Mouse (Mus musculus) midbrain, embryonic 16.5 days (tissue): ENCODE results near the gene Ltbr. TPM values are rescaled to one million over a fixed set of nuclear protein-coding genes. Genes with fewer than 3 reads are reported as not detected.

Source experiments
- ATAC-seq: fragments of 200-750 bp; cut with Nextera tagmentation; 2 replicates; pipeline ENCODE4 v1.8.0; 2017; ENCODE audit warnings: moderate TSS enrichment
- H3K27ac ChIP-seq: fragments of 300-500 bp; sonication (generic); 2 replicates; pipeline ENCODE4 v1.5.1; 2014; ENCODE audit warnings: mild to moderate bottlenecking, low read length, mixed read lengths
- H3K27me3 ChIP-seq: fragments of 300-500 bp; sonication (generic); 2 replicates; pipeline ENCODE4 v1.6.1; 2014; ENCODE audit warnings: low read depth, low read length, mixed read lengths; ENCODE audit not compliant: control insufficient read depth, insufficient read depth
- H3K36me3 ChIP-seq: fragments of 300-500 bp; sonication (generic); 2 replicates; pipeline ENCODE4 v1.6.1; 2014; ENCODE audit warnings: mild to moderate bottlenecking, low read length, moderate library complexity, mixed read lengths; ENCODE audit not compliant: control insufficient read depth, insufficient read depth
- H3K4me1 ChIP-seq: fragments of 300-500 bp; sonication (generic); 2 replicates; pipeline ENCODE4 v1.6.1; 2014; ENCODE audit warnings: mild to moderate bottlenecking, low read length, mixed read lengths; ENCODE audit not compliant: control insufficient read depth, insufficient read depth
- H3K4me2 ChIP-seq: fragments of 300-500 bp; sonication (generic); 2 replicates; pipeline ENCODE4 v1.6.1; 2014; ENCODE audit warnings: mild to moderate bottlenecking, low read length, mixed read lengths
- H3K4me3 ChIP-seq: fragments of 300-500 bp; sonication (generic); 2 replicates; pipeline ENCODE4 v1.5.1; 2014; ENCODE audit warnings: low read depth, mild to moderate bottlenecking, low read length, moderate library complexity, mixed read lengths
- H3K9ac ChIP-seq: fragments of 300-500 bp; sonication (generic); 2 replicates; pipeline ENCODE4 v1.6.1; 2014; ENCODE audit warnings: low read depth, low read length, mixed read lengths
- H3K9me3 ChIP-seq: fragments of 300-500 bp; sonication (generic); replicated peaks from 2 replicates; pipeline ENCODE4 v1.6.1; 2014; ENCODE audit warnings: mild to moderate bottlenecking, low read length, mixed read lengths; ENCODE audit not compliant: control insufficient read depth, poor library complexity, severe bottlenecking
- WGBS: fragments of 180-500 bp; shearing (Covaris S2); extraction: QIAGEN DNeasy Blood & Tissue Kit; methylation state at CpG from one replicate; pipeline ENCODE4 v1.1.7; 2014; 5-methylcytosine and 5-hydroxymethylcytosine counted together
- polyA plus RNA-seq: library from polyadenylated mRNA; unstranded; fragments of >200 nt; fragmentation: Nextera tagmentation; extraction: Ambion mirVana; gene quantifications from 2 replicates; pipeline ENCODE4 v1.2.1, GENCODE M21; 2015

Ltbr gene
- polyA plus RNA-seq, 1 experiment from 2014 or later = 16.0 TPM

DNA sequence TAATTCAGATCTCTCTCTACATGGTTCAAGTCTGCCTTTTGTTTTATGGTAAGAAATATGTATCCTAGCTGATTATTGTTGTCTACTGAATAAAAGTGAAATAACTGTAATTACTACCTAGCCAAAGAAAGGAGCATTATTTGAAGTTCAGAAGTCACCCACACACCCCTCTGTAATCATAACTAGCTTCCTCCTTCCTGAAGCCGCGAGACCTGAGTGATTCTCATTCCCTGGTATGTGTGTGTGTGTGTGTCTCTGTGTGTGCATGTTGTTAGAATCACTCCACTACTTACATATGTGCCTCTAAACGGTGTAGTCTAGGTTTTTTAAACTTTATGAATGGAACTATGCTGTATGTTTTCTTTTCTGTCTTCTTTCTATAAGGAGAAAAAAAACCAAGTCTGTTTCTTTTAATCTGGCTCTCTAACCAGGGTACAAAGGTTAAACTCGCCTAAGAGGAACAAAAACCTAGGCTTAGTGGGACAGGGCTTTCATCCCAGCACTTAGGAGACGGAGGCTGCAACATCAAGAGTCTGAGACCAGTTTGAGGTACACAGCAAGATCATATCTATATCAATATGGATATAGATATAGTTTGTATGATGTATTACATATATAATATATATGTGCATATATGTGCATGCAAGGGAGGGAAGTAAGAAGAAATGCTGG lies 16.4 kb downstream of the Ltbr start:
- 79% methylated on average over 5 of the region's 5 CpGs for WGBS
- no peak for ATAC-seq
- H3K4me3 ChIP-seq = no peak overlapping the region
- no peak overlapping the region for H3K4me2 ChIP-seq
- H3K27me3 ChIP-seq = no peaks in the 10 kb centered on the region
- H3K27ac ChIP-seq = no peak overlapping the region
- no peaks in the 10 kb centered on the region for H3K9me3 ChIP-seq
- H3K36me3 ChIP-seq = no peaks in the 10 kb centered on the region
- H3K9ac ChIP-seq = no peak overlapping the region
- no peaks in the 10 kb centered on the region for H3K4me1 ChIP-seq

DNA sequence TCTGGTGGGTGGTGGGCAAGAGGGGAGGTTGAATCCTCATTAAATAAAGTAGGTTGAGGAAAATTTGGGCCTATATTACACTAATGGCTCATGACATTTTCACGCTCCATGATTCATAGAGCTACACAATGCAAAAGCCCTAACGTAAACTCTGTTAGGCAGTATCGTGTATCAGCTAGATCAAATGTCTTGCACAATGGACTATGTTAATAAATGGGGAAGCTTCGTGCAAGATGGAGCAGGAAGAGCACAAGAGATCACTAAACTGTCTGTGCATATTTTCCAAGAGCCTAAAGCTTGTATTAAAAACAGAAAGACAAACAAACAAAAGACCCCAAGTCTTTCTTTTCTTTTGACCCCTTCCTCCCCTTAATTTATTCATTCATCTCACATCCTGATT lies 19.6 kb downstream of the Ltbr start:
- Histone ChIP-seq H3K4me2 (no peak overlapping the region), H3K27ac (no peak overlapping the region), H3K4me1 (no peaks in the 10 kb centered on the region), H3K9me3 (no peaks in the 10 kb centered on the region), H3K36me3 (no peaks in the 10 kb centered on the region), H3K4me3 (no peak overlapping the region), H3K9ac (no peak overlapping the region), H3K27me3 (no peaks in the 10 kb centered on the region)
- ATAC-seq = no peak
- 84% methylated on average over 4 of the region's 4 CpGs for WGBS

DNA sequence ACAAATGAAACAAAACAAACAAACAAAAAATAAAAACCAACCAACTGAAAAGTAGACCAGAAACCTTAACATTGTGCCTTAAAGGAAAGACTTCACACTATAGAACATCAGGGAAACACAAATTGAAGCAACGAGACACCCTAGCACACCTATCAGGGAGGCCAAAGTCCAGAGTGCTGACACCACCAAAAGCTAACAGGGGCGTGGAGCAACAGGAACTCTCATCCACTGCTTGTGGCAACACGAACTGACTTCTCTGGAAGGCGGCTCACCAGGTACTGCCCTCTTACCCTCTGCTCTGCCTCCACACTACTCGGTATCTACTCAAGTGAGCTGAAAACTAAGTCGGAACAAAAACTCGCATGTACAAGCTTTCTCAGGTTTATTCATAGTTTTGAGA lies 21.4 kb downstream of the Ltbr start:
- Histone ChIP-seq H3K27me3 (no peaks in the 10 kb centered on the region), H3K4me3 (no peak overlapping the region), H3K9ac (no peak overlapping the region), H3K4me2 (no peak overlapping the region), H3K4me1 (no peaks in the 10 kb centered on the region), H3K36me3 (no peaks in the 10 kb centered on the region), H3K9me3 (no peaks in the 10 kb centered on the region), H3K27ac (no peak overlapping the region)
- WGBS = 94% methylated on average over 7 of the region's 7 CpGs
- ATAC-seq = no peak

- no peaks in the 10 kb centered on the region for H3K9me3 ChIP-seq
- no peaks in the 10 kb centered on the region for H3K36me3 ChIP-seq
- 85% methylated on average over 4 of the region's 4 CpGs for WGBS
- no peak overlapping the region for H3K4me3 ChIP-seq
- H3K4me2 ChIP-seq = no peak overlapping the region
- H3K27me3 ChIP-seq = no peaks in the 10 kb centered on the region
- no peak overlapping the region for H3K27ac ChIP-seq
- no peaks in the 10 kb centered on the region for H3K4me1 ChIP-seq
- no peak overlapping the region for H3K9ac ChIP-seq
- ATAC-seq = no peak
These were observed 22.4 kb downstream of the Ltbr start for GRCm38 (mm10) chr6:125291329-125291728.

GRCm38 (mm10) chr6:125288730-125289129 lies 25.0 kb downstream of the Ltbr start:
- Histone ChIP-seq H3K9ac (no peak overlapping the region), H3K4me2 (no peak overlapping the region), H3K36me3 (no peaks in the 10 kb centered on the region), H3K27ac (no peak overlapping the region), H3K9me3 (no peaks in the 10 kb centered on the region), H3K27me3 (no peaks in the 10 kb centered on the region), H3K4me3 (no peak overlapping the region), H3K4me1 (no peaks in the 10 kb centered on the region)
- no peak for ATAC-seq
- 86% methylated on average over 5 of the region's 5 CpGs for WGBS

GRCm38 (mm10) chr6:125286944-125287343 lies 26.7 kb downstream of the Ltbr start:
- 77% methylated on average over 4 of the region's 4 CpGs for WGBS
- Histone ChIP-seq H3K9ac (no peak overlapping the region), H3K4me2 (no peak overlapping the region), H3K4me1 (no peaks in the 10 kb centered on the region), H3K27ac (no peak overlapping the region), H3K36me3 (no peaks in the 10 kb centered on the region), H3K4me3 (no peak overlapping the region), H3K27me3 (no peaks in the 10 kb centered on the region), H3K9me3 (no peaks in the 10 kb centered on the region)
- ATAC-seq = no peak

- no peak within 1 kb of the TSS for H3K9ac ChIP-seq
- no peak within 1 kb of the TSS for H3K27ac ChIP-seq
- no peak within 1 kb of the TSS for H3K4me2 ChIP-seq
- 96% methylated on average over 22 of the region's 22 CpGs for WGBS
- H3K4me3 ChIP-seq = no peak within 1 kb of the TSS
- no peaks in the 10 kb centered on the region for H3K27me3 ChIP-seq
- no peaks in the 10 kb centered on the region for H3K9me3 ChIP-seq
- no peak for ATAC-seq
- no peaks in the 10 kb centered on the region for H3K36me3 ChIP-seq
- H3K4me1 ChIP-seq = no peaks in the 10 kb centered on the region
These were observed 27.8 kb downstream of the Ltbr start, which contains the start of gene Tuba3a for GRCm38 (mm10) chr6:125285890-125286289. Gene Tuba3a, minus strand, starts transcription at chr6:125286042.

GRCm38 (mm10) chr6:125284751-125285150 lies 28.9 kb downstream of the Ltbr start:
- WGBS = 93% methylated on average over 7 of the region's 7 CpGs
- no peaks in the 10 kb centered on the region for H3K36me3 ChIP-seq
- no peak for ATAC-seq

DNA sequence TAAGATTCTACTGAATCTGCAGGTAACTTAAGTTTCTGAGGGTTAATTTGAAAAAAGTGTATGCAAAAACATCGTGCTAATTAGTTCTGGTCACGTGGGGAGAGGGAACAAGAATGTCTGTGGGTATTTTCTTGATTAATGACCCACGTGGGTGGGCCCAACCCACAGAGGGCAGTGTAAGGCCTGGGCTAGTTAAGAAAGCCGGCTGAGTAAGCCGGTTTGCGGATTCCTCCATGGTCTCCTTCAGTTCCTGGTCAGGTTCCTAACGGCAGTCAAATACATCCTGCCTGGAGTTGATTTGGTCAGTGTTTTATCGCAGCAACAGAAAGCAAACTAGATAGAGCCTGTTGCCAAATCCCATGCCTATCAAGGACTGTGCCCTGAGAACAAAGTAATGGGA lies 29.4 kb downstream of the Ltbr start:
- Histone ChIP-seq H3K36me3 (no peaks in the 10 kb centered on the region), H3K9me3 (no peaks in the 10 kb centered on the region), H3K27ac (no peak overlapping the region), H3K4me3 (no peak overlapping the region), H3K9ac (no peak overlapping the region), H3K4me1 (no peaks in the 10 kb centered on the region), H3K27me3 (no peaks in the 10 kb centered on the region), H3K4me2 (no peak overlapping the region)
- WGBS = 69% methylated on average over 8 of the region's 8 CpGs
- ATAC-seq = no peak

More at GRCm38 (mm10) chr6:125284751-125285150, 28.9 kb downstream of the Ltbr start:
- Histone ChIP-seq H3K27ac (no peak overlapping the region), H3K4me1 (no peaks in the 10 kb centered on the region), H3K9me3 (no peaks in the 10 kb centered on the region), H3K9ac (no peak overlapping the region), H3K4me2 (no peak overlapping the region), H3K27me3 (no peaks in the 10 kb centered on the region), H3K4me3 (no peak overlapping the region)
